Mouse (Mus musculus): ENCODE results near the gene Gtf2ird1. TPM values are rescaled to one million over a fixed set of nuclear protein-coding genes. Genes with fewer than 3 reads are reported as not detected.
A peak's percentile ranks its signal among the peaks of the same experiment; 100 is the strongest.

Gene Gtf2ird1
- polyA plus RNA-seq, 1 experiment from 2014 or later = 84.4 TPM

- Histone ChIP-seq H3K9ac (no peak overlapping the region), H3K27me3 (replicated peaks) (no peaks in the 10 kb centered on the region), H3K4me2 (replicated peaks) (no peak overlapping the region), H3K4me1 (replicated peaks) (peaks cover 21% of the 10 kb centered on the region), H3K9me3 (no peaks in the 10 kb centered on the region), H3K36me3 (no peaks in the 10 kb centered on the region), H3K4me3 (replicated peaks) (no peak overlapping the region), H3K27ac (no peak overlapping the region)
- WGBS = 83% methylated on average over 8 of the region's 8 CpGs
- ATAC-seq = no peak
These were observed 14.1 kb upstream of the Gtf2ird1 start for GRCm38 (mm10) chr5:134470538-134471169.

DNA sequence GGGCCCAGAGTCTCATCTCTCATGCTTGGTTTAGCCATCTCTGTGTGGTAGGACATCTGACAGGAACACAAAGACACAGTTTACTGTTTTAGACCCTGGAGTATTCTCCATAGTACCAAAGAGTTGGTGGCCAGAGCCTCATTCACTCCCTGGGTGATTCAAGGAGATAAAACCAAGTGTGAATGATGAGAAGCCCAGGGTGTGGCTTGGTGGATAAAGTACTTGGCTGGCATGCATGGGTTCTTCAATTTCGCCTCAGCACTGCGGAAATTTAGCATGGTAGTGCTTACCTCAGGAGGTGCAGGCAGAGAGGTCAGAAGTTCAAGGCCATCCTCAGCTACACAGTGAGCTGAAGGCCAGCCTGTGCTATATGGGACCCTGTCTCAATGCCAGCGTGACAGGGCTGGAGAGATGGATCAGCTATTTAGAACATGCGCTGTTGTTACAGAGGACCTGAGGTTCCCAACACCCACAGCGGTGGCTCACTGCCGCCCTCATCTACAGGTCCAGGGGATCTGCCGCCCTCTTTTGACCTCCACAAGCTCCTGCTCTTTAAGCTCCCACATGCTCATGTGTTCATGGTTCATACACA is 13.1 kb upstream of the Gtf2ird1 start:
- Histone ChIP-seq H3K4me2 (replicated peaks) (no peak overlapping the region), H3K4me3 (replicated peaks) (no peak overlapping the region), H3K9ac (no peak overlapping the region), H3K4me1 (replicated peaks) (peaks cover 21% of the 10 kb centered on the region), H3K9me3 (no peaks in the 10 kb centered on the region), H3K36me3 (no peaks in the 10 kb centered on the region), H3K27ac (no peak overlapping the region), H3K27me3 (replicated peaks) (no peaks in the 10 kb centered on the region)
- no peak for ATAC-seq
- WGBS = 84% methylated on average over 7 of the region's 7 CpGs

DNA sequence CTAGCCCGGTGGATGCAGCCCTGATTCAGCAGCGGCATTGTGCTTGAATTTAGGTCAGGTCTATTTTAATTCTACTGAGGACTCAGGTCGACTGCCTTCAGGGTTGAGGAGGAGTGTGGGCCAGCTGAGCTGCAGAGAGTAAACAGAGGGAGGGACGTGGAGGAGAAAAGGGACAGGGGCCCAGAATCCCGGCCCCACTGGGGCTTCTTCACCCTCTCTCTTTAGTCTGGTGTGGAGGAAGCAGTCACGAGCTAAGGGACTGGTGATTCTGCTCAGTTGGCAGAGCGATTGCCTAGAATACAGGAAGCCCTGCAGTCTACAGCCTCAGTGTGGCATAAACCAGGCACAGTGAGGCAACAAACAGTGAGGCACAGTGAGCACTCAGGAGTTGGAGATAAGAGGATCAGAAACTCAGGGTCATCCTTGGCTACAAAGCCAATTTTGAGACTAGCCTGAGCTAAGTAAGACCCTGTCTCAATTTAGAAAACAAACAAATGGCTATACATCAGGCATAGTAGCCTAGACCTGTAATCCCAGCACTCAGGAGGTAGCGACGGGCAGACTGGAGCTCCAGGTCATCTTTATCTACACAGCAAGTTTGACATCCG is 11.7 kb upstream of the Gtf2ird1 start:
- WGBS = 66% methylated on average over 10 of the region's 10 CpGs
- no peak for ATAC-seq

GRCm38 (mm10) chr5:134467030-134467549 is 10.6 kb upstream of the Gtf2ird1 start:
- Histone ChIP-seq H3K27ac (no peak overlapping the region), H3K4me1 (replicated peaks) (peaks cover 21% of the 10 kb centered on the region), H3K9ac (no peak overlapping the region), H3K4me3 (replicated peaks) (no peak overlapping the region), H3K36me3 (no peaks in the 10 kb centered on the region), H3K27me3 (replicated peaks) (no peaks in the 10 kb centered on the region), H3K9me3 (no peaks in the 10 kb centered on the region), H3K4me2 (replicated peaks) (0 out of 2 replicates have a peak overlapping the region, but pooled peaks have one; percentile 2)
- peak; percentile 41 for ATAC-seq
- 65% methylated on average over 8 of the region's 8 CpGs for WGBS

More for the DNA sequence above, 11.7 kb upstream of the Gtf2ird1 start:
- Histone ChIP-seq H3K36me3 (no peaks in the 10 kb centered on the region), H3K4me3 (replicated peaks) (no peak overlapping the region), H3K27me3 (replicated peaks) (no peaks in the 10 kb centered on the region), H3K27ac (no peak overlapping the region), H3K9me3 (no peaks in the 10 kb centered on the region), H3K4me1 (replicated peaks) (peaks cover 21% of the 10 kb centered on the region), H3K4me2 (replicated peaks) (no peak overlapping the region), H3K9ac (no peak overlapping the region)

DNA sequence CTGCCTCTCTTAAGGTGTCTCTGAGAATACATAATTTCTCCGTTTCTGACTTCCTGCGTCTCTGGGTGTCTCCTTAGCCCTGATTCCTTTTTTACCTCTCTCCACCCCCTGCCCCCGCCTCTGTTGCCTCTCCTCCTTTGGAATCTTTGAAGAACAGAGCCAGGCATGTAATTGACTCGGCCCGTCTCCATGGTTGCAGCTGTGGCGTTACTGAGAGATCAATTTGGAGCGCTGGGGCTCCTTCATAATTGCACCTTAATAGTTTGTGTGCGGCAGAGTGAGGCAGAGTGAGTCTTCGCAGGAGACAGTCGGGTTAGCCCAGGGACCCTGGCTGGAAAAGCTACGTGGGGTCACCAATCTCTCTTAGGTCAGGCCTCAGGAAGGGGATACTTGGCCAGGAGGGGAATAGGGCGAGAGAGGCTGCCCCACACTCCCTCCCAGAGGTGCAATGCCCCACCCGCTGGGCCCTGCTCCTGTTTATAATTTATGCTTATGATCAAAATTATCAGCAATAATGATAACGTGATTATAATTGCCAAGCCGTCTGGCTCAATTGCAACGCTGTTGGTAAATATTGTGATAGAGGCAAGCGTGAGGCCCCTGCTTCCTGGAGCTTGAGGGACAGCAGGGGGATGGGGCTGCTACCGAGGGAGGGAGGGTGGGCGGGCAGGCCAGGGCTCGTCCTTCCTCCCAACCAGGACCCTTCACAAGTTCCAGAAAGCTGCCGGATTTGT is 9.9 kb upstream of the Gtf2ird1 start:
- Histone ChIP-seq H3K27ac (no peak overlapping the region), H3K4me2 (replicated peaks) (0 out of 2 replicates have a peak overlapping the region, but pooled peaks have one; percentile 2), H3K9me3 (no peaks in the 10 kb centered on the region), H3K4me3 (replicated peaks) (no peak overlapping the region), H3K4me1 (replicated peaks) (peaks cover 21% of the 10 kb centered on the region), H3K36me3 (no peaks in the 10 kb centered on the region), H3K27me3 (replicated peaks) (no peaks in the 10 kb centered on the region), H3K9ac (no peak overlapping the region)
- peak; percentile 35 for ATAC-seq
- WGBS = 25% methylated on average over 21 of the region's 21 CpGs

DNA sequence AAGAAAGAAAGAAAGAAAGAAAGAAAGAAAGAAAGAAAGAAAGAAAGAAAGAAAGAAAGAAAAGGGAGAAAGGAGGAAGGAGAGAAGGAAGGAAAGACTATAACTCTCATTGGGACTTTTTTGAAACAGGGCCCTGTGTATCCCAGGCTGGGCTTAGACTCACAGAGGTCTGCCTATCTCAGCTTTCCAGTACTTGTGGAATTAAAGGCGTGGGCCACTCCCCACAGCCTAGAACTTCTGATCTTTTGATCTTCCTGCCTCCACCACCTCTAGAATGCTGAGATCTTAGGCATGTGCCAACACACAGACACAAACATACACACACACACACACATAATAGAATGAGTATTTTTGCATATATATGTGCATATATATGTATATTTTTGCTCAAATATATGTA is 8.7 kb upstream of the Gtf2ird1 start:
- Histone ChIP-seq H3K4me3 (replicated peaks) (no peak overlapping the region), H3K27ac (no peak overlapping the region), H3K27me3 (replicated peaks) (no peaks in the 10 kb centered on the region), H3K4me2 (replicated peaks) (no peak overlapping the region), H3K4me1 (replicated peaks) (peaks cover 21% of the 10 kb centered on the region), H3K9me3 (no peaks in the 10 kb centered on the region), H3K36me3 (no peaks in the 10 kb centered on the region), H3K9ac (no peak overlapping the region)
- no peak for ATAC-seq
- WGBS = 81% methylated on average over 1 of the region's 1 CpGs

DNA sequence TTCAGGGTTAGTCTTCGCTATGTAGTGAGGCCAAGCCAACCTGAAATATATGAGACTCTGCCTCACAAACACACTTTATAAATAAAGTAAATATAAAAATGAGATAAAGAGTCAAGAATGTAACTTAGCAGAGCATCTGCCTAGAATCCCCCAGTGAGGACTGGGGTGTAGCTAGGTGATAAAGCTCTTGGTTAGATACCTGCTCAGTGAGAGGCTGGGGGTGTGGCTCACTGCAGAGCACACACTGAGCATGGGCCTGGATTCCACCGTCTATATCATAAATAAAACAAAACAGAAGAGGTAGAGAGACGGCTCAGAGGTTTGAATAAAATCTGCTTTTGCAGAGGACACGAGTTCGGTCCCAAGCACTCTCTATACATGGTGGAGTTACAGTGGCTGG is 7.7 kb upstream of the Gtf2ird1 start:
- no peak overlapping the region for H3K4me3 ChIP-seq (replicated peaks)
- WGBS = 60% methylated on average over 5 of the region's 5 CpGs
- no peak overlapping the region for H3K4me2 ChIP-seq (replicated peaks)
- H3K27me3 ChIP-seq (replicated peaks) = no peaks in the 10 kb centered on the region
- no peak for ATAC-seq
- no peak overlapping the region for H3K9ac ChIP-seq
- no peak overlapping the region for H3K27ac ChIP-seq
- H3K9me3 ChIP-seq = no peaks in the 10 kb centered on the region
- H3K4me1 ChIP-seq (replicated peaks) = peaks cover 16% of the 10 kb centered on the region
- no peaks in the 10 kb centered on the region for H3K36me3 ChIP-seq

GRCm38 (mm10) chr5:134462731-134463130 is 6.2 kb upstream of the Gtf2ird1 start:
- H3K9ac ChIP-seq = no peak overlapping the region
- ATAC-seq = no peak
- no peaks in the 10 kb centered on the region for H3K9me3 ChIP-seq
- peaks cover 13% of the 10 kb centered on the region for H3K4me1 ChIP-seq (replicated peaks)
- no peaks in the 10 kb centered on the region for H3K36me3 ChIP-seq
- H3K4me2 ChIP-seq (replicated peaks) = no peak overlapping the region
- no peak overlapping the region for H3K4me3 ChIP-seq (replicated peaks)
- H3K27ac ChIP-seq = no peak overlapping the region
- H3K27me3 ChIP-seq (replicated peaks) = no peaks in the 10 kb centered on the region
- 80% methylated on average over 8 of the region's 8 CpGs for WGBS

DNA sequence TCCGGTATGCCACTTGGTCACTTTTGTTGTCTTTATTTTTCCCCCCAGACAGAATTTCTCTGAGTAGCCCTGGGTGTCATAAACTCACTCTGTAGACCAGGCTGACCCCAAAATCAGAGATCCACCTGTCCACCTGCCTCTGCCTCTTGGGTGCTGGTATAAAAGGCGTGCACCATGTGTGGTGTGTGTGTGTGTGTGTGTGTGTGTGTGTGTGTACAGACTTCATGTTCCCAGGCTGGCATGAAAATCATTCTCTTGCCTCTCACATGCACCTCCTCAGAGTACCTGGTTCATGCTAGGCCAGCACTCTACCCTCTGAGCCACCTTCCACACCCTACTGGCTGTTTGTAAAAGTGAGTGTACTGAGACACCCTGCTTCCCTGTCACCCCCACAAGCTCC is 5.8 kb upstream of the Gtf2ird1 start:
- Histone ChIP-seq H3K4me1 (replicated peaks) (peaks cover 13% of the 10 kb centered on the region), H3K4me2 (replicated peaks) (no peak overlapping the region), H3K36me3 (no peaks in the 10 kb centered on the region), H3K27me3 (replicated peaks) (no peaks in the 10 kb centered on the region), H3K9me3 (no peaks in the 10 kb centered on the region), H3K27ac (no peak overlapping the region), H3K4me3 (replicated peaks) (no peak overlapping the region), H3K9ac (no peak overlapping the region)
- WGBS = 81% methylated on average over 2 of the region's 2 CpGs
- no peak for ATAC-seq

DNA sequence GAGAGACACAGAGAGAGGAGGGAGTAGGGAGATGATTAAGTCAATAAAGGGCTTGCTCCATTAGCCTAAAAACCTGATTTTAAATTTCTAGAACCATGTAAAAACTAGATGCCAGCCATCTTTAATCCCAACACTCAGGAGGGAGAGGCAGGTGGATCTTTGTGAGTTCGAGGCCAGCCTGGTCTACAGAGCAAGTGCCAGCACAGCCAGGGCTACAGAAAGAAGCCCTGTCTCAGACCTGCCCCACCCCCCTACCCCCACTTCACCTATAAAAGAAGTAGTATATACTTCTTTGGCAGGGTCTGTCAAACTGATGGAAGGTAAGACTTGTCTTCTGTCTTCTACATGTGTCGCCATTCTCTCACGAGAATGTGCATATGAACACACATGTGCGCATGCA is 4.0 kb upstream of the Gtf2ird1 start:
- Histone ChIP-seq H3K36me3 (no peaks in the 10 kb centered on the region), H3K4me2 (replicated peaks) (no peak overlapping the region), H3K9ac (no peak overlapping the region), H3K27me3 (replicated peaks) (no peaks in the 10 kb centered on the region), H3K4me1 (replicated peaks) (no peaks in the 10 kb centered on the region), H3K9me3 (no peaks in the 10 kb centered on the region), H3K27ac (no peak overlapping the region), H3K4me3 (replicated peaks) (no peak overlapping the region)
- 94% methylated on average over 4 of the region's 4 CpGs for WGBS
- no peak for ATAC-seq

DNA sequence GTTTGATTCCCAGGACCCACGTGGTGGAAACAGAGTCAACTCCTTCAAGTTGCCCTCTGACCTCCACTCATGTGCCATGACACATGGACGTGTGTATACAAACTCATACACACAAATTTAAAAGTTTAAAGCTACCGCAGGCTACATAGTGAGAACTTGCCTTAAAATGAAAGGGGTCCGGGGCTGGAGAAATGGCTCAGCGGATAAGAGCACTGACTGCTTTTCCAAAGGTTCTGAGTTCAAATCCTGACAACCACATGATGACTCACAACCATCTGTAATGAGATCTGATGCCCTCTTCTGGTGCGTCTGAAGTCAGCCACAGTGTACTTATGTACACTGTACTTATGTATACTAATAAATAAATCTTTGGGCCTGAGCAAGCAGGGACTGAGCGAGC is 2.6 kb upstream of the Gtf2ird1 start:
- no peaks in the 10 kb centered on the region for H3K9me3 ChIP-seq
- H3K36me3 ChIP-seq = no peaks in the 10 kb centered on the region
- H3K27ac ChIP-seq = no peak overlapping the region
- WGBS = 80% methylated on average over 7 of the region's 7 CpGs
- peaks cover 12% of the 10 kb centered on the region for H3K4me1 ChIP-seq (replicated peaks)
- H3K4me3 ChIP-seq (replicated peaks) = no peak overlapping the region
- no peak overlapping the region for H3K9ac ChIP-seq
- no peaks in the 10 kb centered on the region for H3K27me3 ChIP-seq (replicated peaks)
- ATAC-seq = no peak
- H3K4me2 ChIP-seq (replicated peaks) = no peak overlapping the region

DNA sequence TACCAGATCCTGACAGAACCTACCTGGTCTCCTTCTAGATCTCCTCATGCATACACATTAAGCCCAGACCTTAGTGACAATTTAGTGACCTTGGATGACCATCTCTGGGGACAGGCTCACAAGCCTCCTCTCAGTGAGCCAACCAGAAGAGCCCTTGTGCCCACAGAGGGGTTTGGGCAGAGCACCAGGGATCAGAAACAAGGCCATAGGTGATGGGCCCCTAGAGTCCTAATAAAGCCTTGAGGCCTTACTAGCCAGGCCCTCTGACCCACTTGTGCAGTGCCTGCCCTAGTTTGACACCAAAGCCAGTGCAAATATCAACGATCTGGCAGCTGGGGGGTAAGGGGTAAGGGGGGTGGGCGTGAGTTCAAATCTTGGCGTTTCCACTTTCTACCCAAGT is 1.9 kb upstream of the Gtf2ird1 start:
- Histone ChIP-seq H3K36me3 (no peaks in the 10 kb centered on the region), H3K4me2 (replicated peaks) (no peak overlapping the region), H3K27ac (no peak overlapping the region), H3K9ac (no peak overlapping the region), H3K4me1 (replicated peaks) (peaks cover 17% of the 10 kb centered on the region), H3K27me3 (replicated peaks) (no peaks in the 10 kb centered on the region), H3K4me3 (replicated peaks) (no peak overlapping the region), H3K9me3 (no peaks in the 10 kb centered on the region)
- WGBS = 81% methylated on average over 3 of the region's 3 CpGs
- no peak for ATAC-seq

Data from intestine, embryonic 15.5 days (tissue).